Mouse (Mus musculus) thymus, adult 2 months (tissue): ENCODE results near the gene Zfp385b.

Experiments
- CTCF ChIP-seq: fragments of 200-500 bp; IDR thresholded peaks from 2 replicates; pipeline ENCODE4 v1.5.1; 2012; ENCODE audit warnings: mild to moderate bottlenecking, control low read depth, low read length, moderate library complexity, borderline replicate concordance; ENCODE audit not compliant: control insufficient read depth, poor library complexity, insufficient read depth; ENCODE audit errors: extremely low read depth
- POLR2A ChIP-seq: fragments of 200-500 bp; IDR thresholded peaks from 2 replicates; pipeline ENCODE4 v1.6.1; 2012; ENCODE audit warnings: mild to moderate bottlenecking, low read length, control low read depth, moderate library complexity; ENCODE audit not compliant: control insufficient read depth, poor library complexity, insufficient read depth; ENCODE audit errors: extremely low read depth

GRCm38 (mm10) chr2:77576571-77576970 lies 242.9 kb downstream of the Zfp385b start:
- no peak for TF ChIP-seq POLR2A
- no peak for TF ChIP-seq CTCF
